Mouse (Mus musculus): ENCODE measurements around the gene Tbp. TPM values are rescaled to one million over a fixed set of nuclear protein-coding genes. Genes with fewer than 3 reads are reported as not detected.

The Tbp gene
- total and polyA plus RNA-seq, 2 experiments from 2014 or later: 43.2 to 43.5 TPM

DNA sequence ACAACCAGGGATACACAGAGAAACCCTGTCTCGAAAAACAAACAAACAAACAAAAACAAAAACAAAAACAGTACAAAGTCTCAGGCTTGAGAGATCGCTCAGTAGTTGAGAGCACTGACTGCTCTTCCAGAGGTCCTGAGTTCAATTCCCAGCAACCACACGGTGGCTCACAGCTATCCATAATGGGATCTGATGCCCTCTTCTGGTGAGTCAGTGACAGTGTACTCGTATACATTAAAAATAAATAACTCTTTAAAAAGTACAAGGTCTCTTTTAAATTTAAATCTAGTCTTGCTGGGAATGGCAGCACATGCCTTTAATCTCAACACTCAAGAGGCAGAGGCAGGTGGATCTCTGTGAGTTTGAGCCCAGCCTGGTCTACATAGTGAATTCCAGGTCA, 27.0 kb upstream of the Tbp start:
- peaks cover 50% of the 10 kb centered on the region for H3K36me3 ChIP-seq (ENCODE audit: insufficient read depth, low read length)
- no peaks in the 10 kb centered on the region for H3K4me1 ChIP-seq (ENCODE audit: insufficient read depth, low read length)
- H3K27ac ChIP-seq (ENCODE audit: low read depth, low read length): no peak overlapping the region
- no peak overlapping the region for H3K9ac ChIP-seq (replicated peaks; ENCODE audit: low read length, poor library complexity, severe bottlenecking)
- H3K27me3 ChIP-seq (ENCODE audit: insufficient read depth, low read length): no peaks in the 10 kb centered on the region
- no peak overlapping the region for H3K4me2 ChIP-seq (ENCODE audit: low read depth, low read length, poor library complexity, severe bottlenecking)
- peak; percentile 42 for TF ChIP-seq CTCF (IDR thresholded peaks at IDR 0.05)
- no peak overlapping the region for H3K4me3 ChIP-seq (ENCODE audit: low read depth, low read length)
- WGBS: 92% methylated on average over 4 of the region's 4 CpGs
- no peak for DNase-seq (ENCODE audit: low spot score)
- ATAC-seq (ENCODE audit: low FRiP score): no peak
- no peaks in the 10 kb centered on the region for H3K9me3 ChIP-seq (ENCODE audit: low read length)

DNA sequence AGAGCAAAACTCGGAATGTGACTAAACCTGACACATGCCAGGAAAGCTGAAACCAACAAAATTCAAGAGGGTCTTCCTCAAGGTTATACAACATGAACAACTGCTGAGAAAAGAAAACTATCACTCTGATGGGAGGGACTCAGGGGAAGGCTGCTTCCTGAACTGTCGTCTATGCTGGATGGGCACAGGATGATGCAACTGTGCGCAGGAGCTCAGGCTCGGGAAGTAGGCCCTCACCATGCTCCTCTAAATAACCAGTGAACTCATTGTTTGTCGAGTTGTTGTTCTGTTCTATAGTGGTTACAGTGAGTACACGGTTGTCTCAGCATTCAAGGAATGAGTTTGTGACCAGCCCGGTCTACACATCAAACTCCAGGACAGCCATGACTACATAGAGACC, 9.1 kb upstream of the Tbp start:
- Histone ChIP-seq H3K9me3 (ENCODE audit: low read length) (no peaks in the 10 kb centered on the region), H3K36me3 (ENCODE audit: insufficient read depth, low read length) (peaks cover 36% of the 10 kb centered on the region), H3K4me3 (ENCODE audit: low read depth, low read length) (no peak overlapping the region), H3K4me1 (ENCODE audit: insufficient read depth, low read length) (no peaks in the 10 kb centered on the region), H3K27me3 (ENCODE audit: insufficient read depth, low read length) (no peaks in the 10 kb centered on the region), H3K4me2 (ENCODE audit: low read depth, low read length, poor library complexity, severe bottlenecking) (no peak overlapping the region), H3K9ac (replicated peaks; ENCODE audit: low read length, poor library complexity, severe bottlenecking) (no peak overlapping the region), H3K27ac (ENCODE audit: low read depth, low read length) (no peak overlapping the region)
- no peak for DNase-seq (ENCODE audit: low spot score)
- no peak for TF ChIP-seq CTCF (IDR thresholded peaks at IDR 0.05)
- no peak for ATAC-seq (ENCODE audit: low FRiP score)
- WGBS: 92% methylated on average over 7 of the region's 7 CpGs

DNA sequence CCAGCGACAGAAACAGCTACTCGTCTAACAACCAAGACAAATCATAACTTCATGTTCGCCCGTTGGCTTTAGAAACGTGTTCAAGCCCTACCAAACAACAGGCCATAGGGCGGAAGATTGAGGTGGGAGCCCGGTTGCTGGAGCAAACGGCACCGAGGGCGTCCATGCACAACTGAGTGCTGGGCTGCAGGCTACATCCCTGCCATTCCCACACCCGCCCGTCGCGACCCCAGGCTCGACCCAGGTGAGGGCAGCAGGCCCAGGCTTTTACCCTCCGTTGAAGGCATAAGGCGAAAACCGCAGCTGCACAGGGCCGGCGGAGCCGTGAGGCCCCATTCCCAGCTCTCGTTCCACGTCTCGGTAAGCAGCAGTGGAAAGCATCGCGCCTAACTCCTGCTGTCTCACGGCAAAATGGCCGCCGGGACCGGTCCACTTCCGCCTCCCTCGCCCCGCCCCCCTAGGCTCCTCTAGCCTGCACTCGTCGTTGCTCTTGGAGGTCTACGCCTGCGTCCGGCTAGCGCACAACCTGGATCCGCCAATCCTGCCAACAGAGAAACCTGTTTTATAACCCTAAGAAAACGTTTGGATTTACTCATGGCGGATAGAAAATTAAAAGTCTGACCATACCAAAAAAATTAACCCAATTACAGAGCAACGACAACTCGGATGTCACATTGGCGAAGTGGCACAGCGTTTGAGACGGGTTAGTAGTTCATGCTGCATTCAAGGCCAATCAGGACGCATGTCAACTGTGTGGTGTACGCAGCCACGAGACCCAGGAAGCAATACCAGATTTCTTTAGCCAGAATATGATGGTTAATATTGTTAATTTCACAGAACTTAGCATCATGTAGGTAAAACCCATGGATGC, 1.6 kb upstream of the Tbp start:
- DNase-seq (ENCODE audit: low spot score): peak; percentile 96

DNA sequence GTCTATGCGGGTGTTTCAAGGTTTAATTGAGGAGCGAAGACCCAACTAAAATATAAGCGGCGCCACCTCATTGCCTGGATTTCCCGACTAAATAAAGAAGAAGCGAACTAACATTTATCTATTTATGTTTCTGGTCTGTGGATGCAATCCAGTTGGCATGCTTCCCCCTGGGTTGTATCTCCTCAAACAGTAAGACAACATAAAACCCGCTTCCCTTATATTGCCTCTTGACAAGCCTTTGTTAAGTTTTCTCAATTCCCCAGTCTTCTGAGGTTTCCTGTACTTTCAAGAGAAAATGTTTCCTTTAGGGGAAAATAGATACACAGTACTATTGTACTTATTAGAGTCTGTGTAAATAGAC, 955 bp upstream of the Tbp start:
- Histone ChIP-seq H3K4me3 (ENCODE audit: low read depth, low read length) (peak overlapping the region; percentile 97), H3K9me3 (ENCODE audit: low read length) (no peaks in the 10 kb centered on the region), H3K4me2 (ENCODE audit: low read depth, low read length, poor library complexity, severe bottlenecking) (peak overlapping the region; percentile 86), H3K4me1 (ENCODE audit: insufficient read depth, low read length) (peaks cover 19% of the 10 kb centered on the region; the same call in 1 of the 2 replicates), H3K36me3 (ENCODE audit: insufficient read depth, low read length) (peaks cover 10% of the 10 kb centered on the region), H3K27ac (ENCODE audit: low read depth, low read length) (peak overlapping the region; percentile 88), H3K27me3 (ENCODE audit: insufficient read depth, low read length) (no peaks in the 10 kb centered on the region), H3K9ac (replicated peaks; ENCODE audit: low read length, poor library complexity, severe bottlenecking) (peak overlapping the region; percentile 73; the same call in 1 of the 2 replicates)
- 45% methylated on average over 7 of the region's 7 CpGs for WGBS
- no peak for TF ChIP-seq CTCF (IDR thresholded peaks at IDR 0.05)
- no peak for DNase-seq (ENCODE audit: low spot score)
- ATAC-seq (ENCODE audit: low FRiP score): no peak

More for the DNA sequence above, 1.6 kb upstream of the Tbp start:
- under 1% methylated on average over 47 of the region's 50 CpGs for WGBS
- peak overlapping the region; percentile 97 for H3K4me3 ChIP-seq (ENCODE audit: low read depth, low read length)
- peak; percentile 95 for ATAC-seq (ENCODE audit: low FRiP score)
- H3K4me2 ChIP-seq (ENCODE audit: low read depth, low read length, poor library complexity, severe bottlenecking): peak overlapping the region; percentile 86
- no peaks in the 10 kb centered on the region for H3K9me3 ChIP-seq (ENCODE audit: low read length)
- H3K9ac ChIP-seq (replicated peaks; ENCODE audit: low read length, poor library complexity, severe bottlenecking): peak overlapping the region; percentile 73
- H3K27ac ChIP-seq (ENCODE audit: low read depth, low read length): peak overlapping the region; percentile 88
- H3K27me3 ChIP-seq (ENCODE audit: insufficient read depth, low read length): no peaks in the 10 kb centered on the region
- peaks cover 19% of the 10 kb centered on the region; the same call in 1 of the 2 replicates for H3K4me1 ChIP-seq (ENCODE audit: insufficient read depth, low read length)
- peaks cover 17% of the 10 kb centered on the region for H3K36me3 ChIP-seq (ENCODE audit: insufficient read depth, low read length)
- TF ChIP-seq CTCF (IDR thresholded peaks at IDR 0.05): no peak

DNA sequence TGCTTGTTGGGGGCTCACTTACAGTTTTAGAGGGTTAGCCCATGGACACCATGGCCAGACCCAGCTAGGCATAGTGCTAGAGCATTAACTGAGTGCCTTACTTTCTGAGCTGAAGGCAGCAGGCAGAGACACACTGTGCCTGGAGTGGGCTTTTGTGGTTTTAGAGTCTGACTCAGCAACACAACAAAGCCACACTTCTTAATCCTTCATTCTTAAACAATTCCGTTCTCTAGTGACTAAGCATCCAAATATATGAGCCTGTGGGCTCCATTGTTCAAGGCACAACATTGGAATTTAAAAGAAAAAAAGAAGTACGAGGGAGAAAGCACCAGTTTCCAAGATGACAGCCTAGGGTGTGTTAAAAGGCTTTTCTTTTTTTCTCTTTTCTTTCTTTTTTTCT, 11.0 kb downstream of the Tbp start:
- Histone ChIP-seq H3K9ac (replicated peaks; ENCODE audit: low read length, poor library complexity, severe bottlenecking) (no peak overlapping the region), H3K36me3 (ENCODE audit: insufficient read depth, low read length) (peaks cover 67% of the 10 kb centered on the region), H3K27me3 (ENCODE audit: insufficient read depth, low read length) (no peaks in the 10 kb centered on the region), H3K27ac (ENCODE audit: low read depth, low read length) (no peak overlapping the region), H3K9me3 (ENCODE audit: low read length) (no peaks in the 10 kb centered on the region), H3K4me2 (ENCODE audit: low read depth, low read length, poor library complexity, severe bottlenecking) (no peak overlapping the region), H3K4me3 (ENCODE audit: low read depth, low read length) (no peak overlapping the region), H3K4me1 (ENCODE audit: insufficient read depth, low read length) (no peaks in the 10 kb centered on the region)
- DNase-seq (ENCODE audit: low spot score): no peak
- no peak for TF ChIP-seq CTCF (IDR thresholded peaks at IDR 0.05)
- WGBS: 77% methylated on average over 2 of the region's 2 CpGs
- ATAC-seq (ENCODE audit: low FRiP score): no peak

DNA sequence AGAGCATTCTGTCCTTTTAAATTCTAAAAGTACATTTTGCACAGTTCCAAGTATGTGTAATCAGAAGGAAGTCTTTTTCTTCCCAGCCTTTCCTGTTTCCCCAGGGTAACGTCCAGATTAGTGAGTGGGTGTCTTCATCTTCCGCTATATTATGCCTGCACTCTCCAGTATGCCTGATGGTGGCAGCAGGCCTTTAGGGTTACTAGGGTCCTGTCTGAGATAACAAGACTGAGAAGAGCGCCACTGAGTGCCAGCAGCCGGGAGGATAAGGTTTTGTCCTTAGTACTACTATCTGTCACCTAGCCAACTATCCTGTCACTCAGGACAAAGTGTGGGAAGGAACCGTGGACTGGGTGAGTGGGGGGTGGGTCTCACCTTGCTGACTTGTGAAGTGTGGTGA, 18.1 kb downstream of the Tbp start:
- Histone ChIP-seq H3K27me3 (ENCODE audit: insufficient read depth, low read length) (no peaks in the 10 kb centered on the region), H3K9me3 (ENCODE audit: low read length) (no peaks in the 10 kb centered on the region), H3K27ac (ENCODE audit: low read depth, low read length) (no peak overlapping the region), H3K4me3 (ENCODE audit: low read depth, low read length) (no peak overlapping the region), H3K36me3 (ENCODE audit: insufficient read depth, low read length) (peaks cover 70% of the 10 kb centered on the region), H3K4me1 (ENCODE audit: insufficient read depth, low read length) (no peaks in the 10 kb centered on the region), H3K4me2 (ENCODE audit: low read depth, low read length, poor library complexity, severe bottlenecking) (no peak overlapping the region), H3K9ac (replicated peaks; ENCODE audit: low read length, poor library complexity, severe bottlenecking) (no peak overlapping the region)
- peak; percentile 23; the same call in 1 of the 2 replicates for TF ChIP-seq CTCF (IDR thresholded peaks at IDR 0.05)
- WGBS: 72% methylated on average over 5 of the region's 5 CpGs
- DNase-seq (ENCODE audit: low spot score) (no peak), ATAC-seq (ENCODE audit: low FRiP score) (peak; percentile 23; the same call in 1 of the 2 replicates)
